Mouse (Mus musculus) thymus, postnatal 0 days (tissue): Measurements from ENCODE around the gene Slc25a16. TPM values are rescaled to one million over a fixed set of nuclear protein-coding genes. Genes with fewer than 3 reads are reported as not detected.

Experiments
- DNase-seq: peaks from one replicate; pipeline ENCODE4 v3.0.0-alpha.2; 2015; ENCODE audit warnings: low spot score
- polyA plus RNA-seq: library from polyadenylated mRNA; unstranded; fragments of >200 nt; fragmentation: Nextera tagmentation; extraction: Ambion mirVana; gene quantifications from 2 replicates; pipeline ENCODE4 v1.2.1, GENCODE M21; 2015

Gene Slc25a16
- polyA plus RNA-seq = 13.7 and 16.5 TPM in 2 replicates

GRCm38 (mm10) chr10:62919925-62920765 is at the start of gene Slc25a16:
Gene Slc25a16, plus strand, starts transcription at chr10:62920633.
- DNase-seq = peak; percentile 94

DNA sequence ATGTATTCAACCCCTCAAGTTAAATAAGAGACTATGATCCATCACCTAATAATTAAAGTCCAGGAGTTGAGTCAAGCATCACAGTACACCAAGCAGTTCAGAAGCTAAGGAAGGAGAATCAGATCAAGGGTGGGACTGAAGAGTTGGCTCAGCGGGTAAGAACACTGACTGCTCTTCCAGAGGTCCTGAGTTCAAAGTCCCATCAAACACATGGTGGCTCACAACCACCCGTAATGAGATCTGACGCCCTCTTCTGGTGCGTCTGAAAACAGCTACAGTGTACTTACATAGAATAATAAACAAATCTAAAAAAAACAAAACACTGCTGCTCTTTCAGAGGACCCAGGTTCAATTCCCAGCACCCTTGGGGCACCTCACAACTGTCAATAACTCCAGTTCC is 45.6 kb upstream of the Slc25a16 start:
- DNase-seq = no peak

DNA sequence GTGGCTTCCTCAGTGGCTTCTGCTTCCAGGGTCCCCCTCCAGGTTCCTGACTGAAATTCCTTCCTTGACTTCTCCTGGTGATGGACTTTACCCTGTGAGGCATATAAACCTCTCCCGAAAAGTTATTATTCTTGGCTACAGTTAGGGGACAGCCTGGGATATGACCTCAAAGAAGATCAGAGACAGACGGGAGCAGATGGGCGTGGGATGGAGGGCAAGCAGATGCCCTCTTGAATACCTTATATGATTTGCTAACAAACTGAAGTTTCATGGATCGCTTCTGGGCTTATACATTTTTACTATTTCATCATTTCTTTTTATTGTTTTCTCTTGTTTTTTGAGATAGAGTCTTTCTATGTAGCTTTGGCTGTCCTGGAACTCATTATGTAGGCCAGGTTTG is 44.9 kb upstream of the Slc25a16 start:
- DNase-seq = no peak

GRCm38 (mm10) chr10:62878056-62878455 is 42.4 kb upstream of the Slc25a16 start:
- DNase-seq = no peak

DNA sequence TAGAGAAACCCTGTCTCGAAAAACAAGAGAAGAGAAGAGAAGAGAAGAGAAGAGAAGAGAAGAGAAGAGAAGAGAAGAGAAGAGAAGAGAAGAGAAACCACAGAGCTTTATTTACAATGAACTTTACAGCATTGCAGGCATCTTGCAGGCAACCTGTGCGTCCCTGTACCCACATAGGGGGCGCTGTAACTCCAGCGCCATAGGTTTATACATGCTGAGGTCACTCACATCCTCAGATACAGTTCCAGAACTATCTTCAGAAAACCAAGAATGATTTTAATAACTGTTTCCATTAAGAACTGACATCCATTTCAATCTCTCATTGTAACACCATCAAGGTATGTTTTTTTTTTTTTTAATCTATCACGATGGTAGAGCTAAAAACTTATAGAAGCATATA is 39.2 kb upstream of the Slc25a16 start:
- peak; percentile 57 for DNase-seq

DNA sequence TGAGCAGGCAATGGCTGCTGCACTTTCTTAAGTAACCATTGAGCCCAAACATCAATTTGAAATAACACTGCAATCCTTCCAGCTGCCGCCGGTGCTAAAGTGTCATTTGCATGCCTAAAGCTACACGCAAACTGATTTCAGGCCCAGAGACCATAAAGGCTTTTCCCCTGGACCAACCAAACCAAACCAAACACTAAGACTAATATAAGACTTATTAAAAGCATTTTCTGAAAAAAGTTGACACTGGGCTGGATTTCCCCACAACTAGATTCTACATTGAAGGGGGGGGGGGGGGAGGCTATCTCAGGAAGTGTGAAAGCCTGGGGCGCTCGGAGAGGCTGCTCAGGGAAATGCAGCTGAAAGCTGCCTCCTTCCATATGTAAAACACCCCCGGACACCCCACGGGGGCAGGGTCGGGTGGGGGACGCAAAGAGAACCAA is 36.5 kb upstream of the Slc25a16 start:
- DNase-seq = no peak

- DNase-seq = no peak
Measured at GRCm38 (mm10) chr10:62884517-62884916, 35.9 kb upstream of the Slc25a16 start.

- no peak for DNase-seq
Measured at GRCm38 (mm10) chr10:62885460-62885859, 35.0 kb upstream of the Slc25a16 start.

- peak; percentile 29 for DNase-seq
Measured at GRCm38 (mm10) chr10:62885969-62886798, 34.2 kb upstream of the Slc25a16 start.

DNA sequence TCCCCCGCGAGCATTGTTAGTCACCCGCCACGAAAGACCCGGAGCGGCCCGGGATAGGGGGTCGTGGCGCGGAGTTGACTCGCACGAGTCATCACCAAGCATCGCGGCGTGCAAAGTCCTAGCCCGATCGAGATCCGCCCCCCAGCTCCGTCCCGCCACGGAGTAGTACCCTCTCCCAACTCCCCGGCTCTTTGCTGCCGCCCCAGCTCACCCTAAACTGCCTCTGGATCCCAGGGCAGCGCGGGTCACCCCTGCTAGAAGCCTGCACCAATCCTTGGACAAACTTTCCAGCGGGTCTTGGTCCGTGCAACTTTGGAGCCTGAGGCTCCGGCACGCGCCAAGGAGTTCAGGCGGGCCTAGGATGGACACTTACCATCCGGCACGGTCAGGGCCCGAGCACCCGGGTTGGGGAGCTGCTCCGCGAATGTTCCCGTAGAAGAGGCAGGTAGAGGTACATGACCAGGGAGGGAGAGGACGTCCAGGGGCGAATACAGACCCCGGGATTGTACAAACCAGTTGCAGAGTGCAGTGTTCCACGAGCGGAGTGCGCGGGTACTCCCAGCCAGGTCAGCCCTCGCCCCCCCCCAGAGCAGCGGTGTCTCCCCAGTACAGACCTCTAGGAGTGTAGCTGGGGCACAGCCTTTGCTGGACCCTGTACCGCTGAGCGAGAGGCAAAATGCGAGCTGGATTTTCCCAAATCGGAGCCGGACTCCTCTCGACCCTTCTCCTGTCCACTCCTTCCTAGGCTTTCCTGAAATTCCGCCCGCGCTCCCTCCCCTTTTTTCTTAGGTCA is 33.4 kb upstream of the Slc25a16 start:
- peak; percentile 27 for DNase-seq

- no peak for DNase-seq
Measured at GRCm38 (mm10) chr10:62891025-62891424, 29.4 kb upstream of the Slc25a16 start.

- no peak for DNase-seq
Measured at GRCm38 (mm10) chr10:62892549-62893232, 27.7 kb upstream of the Slc25a16 start.

GRCm38 (mm10) chr10:62893356-62893884 is 27.0 kb upstream of the Slc25a16 start:
- DNase-seq = no peak

DNA sequence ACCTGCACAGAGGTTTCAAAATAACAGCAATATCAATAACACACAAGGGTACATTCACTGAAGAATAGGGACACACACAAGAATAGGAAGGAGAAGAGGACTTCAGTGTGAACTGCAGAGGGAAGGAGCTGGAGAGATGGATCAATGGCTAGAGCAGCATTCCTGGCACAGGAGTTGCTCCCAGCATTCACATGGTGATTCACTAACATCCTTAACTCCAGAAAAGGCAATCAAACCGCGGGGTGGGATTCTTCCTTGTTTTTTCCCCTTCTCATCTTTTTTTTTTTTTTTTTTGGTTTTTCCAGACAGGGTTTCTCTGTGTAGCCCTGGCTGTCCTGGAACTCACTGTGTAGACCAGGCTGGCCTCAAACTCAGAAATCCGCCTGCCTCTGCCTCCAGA is 26.0 kb upstream of the Slc25a16 start:
- DNase-seq = no peak

DNA sequence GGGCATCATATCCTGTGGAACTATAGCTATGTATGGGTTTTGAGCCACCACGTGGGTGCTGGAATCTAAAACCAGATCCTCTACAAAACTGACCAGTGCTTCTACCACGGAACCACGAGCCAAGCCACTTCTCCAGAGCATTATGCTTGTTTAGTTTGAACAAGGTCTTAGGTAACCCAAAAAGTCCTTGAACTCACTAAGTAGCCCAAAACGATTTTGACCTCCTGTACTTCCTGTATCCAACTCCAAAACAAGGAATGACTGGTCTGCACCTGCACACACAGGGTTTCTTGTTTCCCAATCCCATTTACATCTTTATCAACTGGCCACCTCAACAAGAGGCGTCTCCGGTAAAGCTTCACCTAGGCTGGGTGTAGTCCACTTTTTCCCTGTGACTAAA is 25.0 kb upstream of the Slc25a16 start:
- no peak for DNase-seq

DNA sequence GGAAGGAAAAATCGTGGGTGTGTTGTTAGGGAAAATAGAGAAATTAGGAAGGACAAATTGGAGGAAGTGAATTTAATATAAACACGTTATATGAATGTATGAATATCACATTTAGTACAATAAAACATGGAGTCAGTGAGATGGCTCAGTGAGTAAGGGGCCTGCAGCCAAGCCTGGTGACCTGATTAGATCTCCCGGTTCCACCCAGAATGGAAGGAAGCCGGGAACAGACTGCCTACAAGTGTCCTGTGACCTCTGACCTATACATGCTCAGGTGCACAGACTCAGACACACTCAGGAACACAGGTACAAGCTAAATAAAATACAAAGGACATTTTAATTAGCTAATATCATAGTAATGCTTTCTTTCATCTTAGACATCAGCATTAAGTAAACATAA is 24.4 kb upstream of the Slc25a16 start:
- no peak for DNase-seq

DNA sequence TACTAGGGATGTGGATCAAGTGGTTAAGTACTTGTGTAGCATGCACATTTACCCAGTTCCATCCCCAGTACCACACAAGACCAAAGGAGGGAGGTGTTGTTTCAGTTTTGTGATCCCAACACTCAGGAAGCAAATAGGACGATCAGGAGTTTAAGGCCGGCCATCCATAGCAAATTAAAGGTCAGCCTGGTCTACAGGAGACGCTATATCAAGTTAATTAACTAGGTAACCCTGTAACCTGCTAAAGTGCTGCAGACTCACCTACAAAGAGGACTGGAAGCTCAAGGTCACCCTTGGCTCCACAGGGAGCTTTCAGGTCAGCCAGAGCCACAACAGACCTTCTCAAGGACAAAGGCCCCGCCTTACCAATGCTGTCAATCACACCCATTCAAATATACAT is 23.7 kb upstream of the Slc25a16 start:
- DNase-seq = no peak

DNA sequence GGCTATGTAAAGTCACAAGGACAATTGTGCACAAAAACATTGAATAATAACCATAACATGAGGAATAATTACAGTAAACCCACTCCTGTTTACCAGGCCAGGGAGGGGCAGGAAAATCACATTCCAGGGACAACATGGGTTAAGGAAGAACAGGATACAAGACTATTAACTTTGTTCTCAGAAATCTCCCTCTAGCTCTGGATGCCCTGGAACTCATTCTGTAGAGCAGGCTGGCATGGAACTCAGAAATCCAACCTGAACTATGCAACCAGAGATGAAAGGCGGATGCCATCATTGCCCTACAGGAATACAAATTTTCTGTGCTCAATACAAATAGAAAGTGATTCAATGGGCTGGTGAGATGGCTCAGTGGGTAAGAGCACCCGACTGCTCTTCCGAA is 23.0 kb upstream of the Slc25a16 start:
- DNase-seq = no peak

- no peak for DNase-seq
Measured at GRCm38 (mm10) chr10:62898061-62898460, 22.4 kb upstream of the Slc25a16 start.

- no peak for DNase-seq
Measured at GRCm38 (mm10) chr10:62900144-62900543, 20.3 kb upstream of the Slc25a16 start.

DNA sequence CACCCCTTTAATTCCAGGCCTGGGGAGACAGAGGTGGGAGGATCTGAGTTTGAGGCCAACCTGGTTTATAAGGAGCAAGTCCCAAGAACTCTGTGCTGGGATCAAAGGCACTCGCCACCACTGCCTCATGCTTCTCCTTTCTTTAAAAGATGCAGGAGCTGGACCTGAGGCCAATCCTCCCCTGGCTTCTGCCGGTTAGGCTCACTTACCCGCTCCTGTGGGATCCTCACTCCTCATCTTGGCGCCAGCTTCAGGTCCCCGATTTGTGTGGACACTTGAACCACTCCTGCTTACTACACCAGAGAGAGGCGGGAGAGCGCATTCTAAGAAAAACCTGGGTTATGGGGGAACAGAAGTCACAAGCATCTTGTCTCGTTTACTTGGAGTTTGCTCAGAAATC is 18.6 kb upstream of the Slc25a16 start:
- no peak for DNase-seq
